Mouse (Mus musculus) brain, adult 2 months (tissue): ENCODE data around the gene Slc9a5.

Experiments used
- DNase-seq: peaks from one replicate; pipeline ENCODE4 v3.0.0; 2011; ENCODE audit warnings: low read depth, low spot score

Gene Slc9a5

DNA sequence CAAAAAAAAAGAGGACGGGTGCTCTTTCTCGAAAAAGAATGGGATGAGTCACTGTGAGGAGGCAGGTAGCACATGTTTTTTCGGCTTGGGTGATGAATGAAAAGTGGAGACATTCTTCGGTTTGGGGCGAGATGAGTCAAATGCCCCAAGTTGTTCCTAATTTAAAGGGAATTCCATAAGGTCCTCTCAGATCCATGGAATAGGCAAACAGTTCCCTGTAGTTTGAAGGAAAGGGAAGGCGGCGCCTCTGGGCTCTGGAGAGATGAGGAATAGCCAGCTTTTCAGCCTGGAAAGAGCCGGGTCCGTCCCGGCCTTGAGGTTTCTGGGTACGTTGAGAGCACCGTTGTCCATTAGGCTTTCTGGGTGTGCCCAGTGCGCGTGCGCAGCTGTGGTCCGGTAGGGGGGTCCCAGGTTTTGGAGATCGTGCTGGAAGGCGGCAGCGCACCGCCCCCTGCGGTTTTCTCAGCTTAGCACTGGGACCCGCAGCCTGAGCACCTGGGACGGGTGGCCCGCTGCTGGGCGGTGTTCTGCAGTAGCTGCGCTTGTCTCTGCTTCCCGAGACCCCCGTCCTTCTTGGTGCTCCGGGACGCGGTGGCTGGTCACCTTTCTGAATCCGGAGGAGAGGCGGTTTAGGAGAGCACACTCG is at the start of gene Slc9a5:
Slc9a5 (plus strand) TSS at position 394 of the 646 bp plus-strand sequence.
- DNase-seq = peak; percentile 73

DNA sequence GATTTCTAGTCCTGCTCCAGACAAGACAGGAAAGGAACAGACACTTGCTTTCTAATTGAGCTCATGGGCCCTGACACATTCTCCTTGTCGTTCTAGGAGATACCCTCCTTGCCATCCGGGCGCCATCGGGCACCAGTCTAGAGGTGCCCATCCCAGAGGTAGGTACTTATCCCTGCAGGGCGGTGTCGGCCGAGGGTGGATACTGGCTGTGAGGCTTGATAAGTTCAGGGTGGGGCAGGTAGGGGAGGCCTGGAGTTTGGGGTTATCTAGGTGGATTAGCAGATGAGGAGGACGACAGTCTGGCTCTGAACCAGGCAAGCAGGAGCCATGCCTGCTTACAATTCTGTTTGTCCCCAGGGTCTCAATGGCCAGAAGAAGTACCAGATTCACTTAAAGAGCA is 48.7 kb upstream of the Slc9a5 start:
- DNase-seq = no peak

DNA sequence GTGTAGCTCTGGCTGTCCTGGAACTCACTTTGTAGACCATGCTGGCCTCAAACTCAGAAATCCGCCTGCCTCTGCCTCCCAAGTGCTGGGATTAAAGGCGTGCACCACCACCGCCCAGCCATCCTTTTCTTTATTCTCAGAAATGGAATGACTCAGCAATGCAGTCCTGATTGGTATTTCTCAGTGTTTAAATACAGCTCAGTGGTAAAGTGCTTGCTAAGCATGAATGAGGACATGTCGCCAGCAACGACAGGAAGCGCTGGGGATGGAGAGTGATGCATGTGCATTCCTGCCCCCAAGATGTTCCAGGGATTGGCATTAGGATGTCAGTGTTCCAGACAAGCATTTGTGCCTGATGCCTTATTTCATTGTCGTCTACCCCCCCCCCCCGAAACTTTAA is 45.2 kb upstream of the Slc9a5 start:
- peak; percentile 61 for DNase-seq

DNA sequence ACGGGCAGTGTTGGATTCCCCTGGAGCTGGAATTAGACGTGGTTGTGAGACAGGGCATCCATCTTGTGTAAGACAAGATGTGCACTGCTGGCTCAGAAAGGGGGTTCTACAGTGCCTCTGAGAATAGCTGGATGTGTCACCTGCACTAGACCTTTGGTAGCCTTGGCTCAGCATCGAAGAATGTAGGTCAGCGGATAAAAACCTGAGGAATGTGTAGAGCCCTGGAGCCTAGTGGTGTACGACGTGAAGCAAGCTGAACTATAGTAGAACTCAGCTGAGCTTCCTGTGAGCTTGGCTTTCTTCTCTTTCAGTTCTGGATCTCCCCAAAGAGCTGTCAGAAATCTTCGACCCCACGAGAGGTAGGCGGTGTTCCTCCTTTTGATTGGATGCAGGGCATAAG is 44.8 kb upstream of the Slc9a5 start:
- peak; percentile 22 for DNase-seq

DNA sequence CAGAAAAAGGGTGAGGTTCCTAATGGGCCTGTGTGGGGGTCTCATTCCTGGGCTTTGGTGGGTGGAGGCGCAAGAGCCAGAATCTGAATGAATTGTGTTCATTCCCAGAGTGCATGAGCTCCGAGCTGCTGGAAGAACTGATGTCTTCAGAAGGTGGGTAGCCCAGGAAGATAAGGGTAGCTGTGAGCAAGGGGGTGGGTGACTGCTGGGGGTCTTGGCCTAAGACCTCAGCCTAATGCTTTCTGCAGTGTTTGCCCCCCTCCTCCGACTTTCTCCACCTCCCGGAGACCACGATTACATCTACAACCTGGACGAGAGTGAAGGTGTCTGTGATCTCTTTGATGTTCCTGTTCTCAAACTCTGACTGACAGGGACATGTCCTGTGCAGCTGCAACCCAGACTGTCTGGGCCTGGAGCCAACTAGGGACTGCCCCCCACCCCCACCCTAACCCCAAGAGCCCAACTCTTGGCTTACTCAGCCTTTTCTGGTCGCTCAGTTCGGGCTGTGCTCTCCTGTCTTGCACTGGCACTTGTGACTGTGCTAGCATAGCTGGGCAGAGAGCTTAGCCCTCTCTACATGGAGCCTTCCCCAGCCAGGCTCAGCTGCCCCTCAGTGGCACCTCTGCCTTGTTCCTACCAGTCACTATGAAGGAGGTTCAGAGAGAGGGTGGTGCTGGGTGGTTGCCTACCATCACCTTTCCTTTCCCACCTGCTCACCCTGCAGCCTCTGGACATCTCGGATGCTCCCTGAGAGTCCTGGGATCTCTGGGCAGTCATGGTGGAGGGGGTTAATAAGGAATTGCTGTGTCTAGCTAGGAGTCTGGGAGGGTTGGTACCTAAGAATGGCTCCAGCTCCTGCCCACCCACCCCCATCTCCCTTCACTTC is 44.1 kb upstream of the Slc9a5 start:
- peak; percentile 58 for DNase-seq

DNA sequence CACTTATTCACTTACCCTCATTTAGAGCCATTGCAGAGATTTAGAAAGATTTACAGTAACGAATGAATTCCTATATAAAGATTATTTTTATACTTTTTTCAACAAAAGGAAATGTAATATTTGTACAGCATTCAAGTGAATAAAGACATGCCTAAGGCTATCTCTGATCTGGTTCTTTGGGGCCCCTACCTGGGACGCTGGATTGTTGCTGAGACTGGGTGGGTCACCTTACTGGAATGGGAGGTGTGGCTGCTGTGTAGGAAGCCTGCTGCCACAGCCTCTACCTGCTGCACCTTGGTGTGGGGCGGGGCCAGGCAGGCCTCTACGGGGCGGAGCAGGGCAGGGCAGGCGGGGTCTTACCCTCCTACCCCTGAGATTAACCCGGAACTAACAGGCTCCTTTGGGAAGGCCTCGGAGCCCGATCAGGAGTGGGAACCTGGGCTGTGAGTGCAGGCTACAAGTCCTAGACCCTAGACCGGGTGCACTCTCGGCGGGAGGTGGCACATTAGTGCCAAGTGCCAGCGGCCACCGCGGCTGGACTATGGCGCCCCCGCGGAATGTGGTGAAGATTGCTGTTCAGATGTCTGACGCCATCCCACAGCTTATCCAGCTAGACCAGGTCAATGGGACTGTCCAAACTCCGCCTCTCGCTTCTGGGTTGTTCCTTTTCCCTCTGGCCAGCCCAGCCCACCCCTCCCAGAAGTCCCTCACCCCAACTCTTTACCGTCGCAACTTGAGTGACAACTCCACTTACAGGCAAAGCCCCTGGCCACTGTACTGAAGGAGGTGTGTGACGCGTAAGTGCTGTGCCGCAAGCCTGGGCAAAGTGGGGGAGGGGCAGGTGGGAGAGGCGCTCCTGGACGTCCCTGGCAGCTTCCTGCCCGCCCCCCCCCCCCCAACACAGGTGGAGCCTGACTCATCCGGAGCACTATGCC is 43.2 kb upstream of the Slc9a5 start, which contains the start of gene Elmo3:
Elmo3 (plus strand) TSS at position 391 of the 935 bp plus-strand sequence.
- DNase-seq = peak; percentile 76

DNA sequence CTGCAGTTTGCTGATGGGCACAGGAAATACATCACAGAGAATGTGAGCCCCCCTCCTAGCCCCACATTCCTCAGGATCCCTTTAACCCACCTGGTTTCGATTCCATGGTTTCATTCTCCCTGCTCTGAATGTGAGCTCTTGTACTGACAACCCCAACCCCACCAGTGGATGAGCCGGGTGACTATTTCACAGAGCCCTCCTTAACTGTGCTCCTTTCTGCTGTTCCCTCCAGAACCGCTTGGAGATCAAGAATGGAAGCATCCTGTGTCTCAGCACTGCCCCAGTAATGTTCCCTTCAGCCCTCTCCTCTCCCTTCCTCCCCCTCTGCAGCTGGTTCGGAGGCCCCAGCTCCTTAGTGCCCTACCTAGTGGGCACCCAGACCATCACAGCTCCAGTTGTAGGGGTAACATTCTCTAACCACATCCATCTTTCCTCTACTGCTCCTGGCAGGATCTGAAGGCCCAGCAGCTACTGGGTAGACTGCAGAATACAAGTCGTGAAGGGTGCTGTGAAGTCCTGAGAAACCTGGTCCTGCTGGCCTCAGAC is 42.4 kb upstream of the Slc9a5 start:
- peak; percentile 64 for DNase-seq

DNA sequence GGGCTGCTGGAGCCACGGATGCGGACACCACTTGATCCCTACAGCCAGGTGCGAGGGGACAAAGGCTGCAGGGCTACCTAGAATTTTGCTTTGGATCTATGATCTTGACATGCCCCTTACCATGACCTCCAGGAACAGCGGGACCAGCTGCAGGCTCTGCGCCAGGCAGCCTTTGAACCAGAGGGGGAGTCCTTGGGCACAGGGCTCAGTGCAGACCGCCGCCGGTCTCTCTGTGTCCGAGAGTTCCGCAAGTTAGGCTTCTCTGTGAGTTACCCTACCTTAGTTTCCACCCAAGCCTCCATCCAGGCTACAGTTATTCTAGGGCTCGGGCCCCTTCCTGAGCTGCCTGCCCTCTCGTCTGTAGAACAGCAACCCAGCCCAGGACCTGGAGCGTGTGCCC is 41.0 kb upstream of the Slc9a5 start:
- no peak for DNase-seq

DNA sequence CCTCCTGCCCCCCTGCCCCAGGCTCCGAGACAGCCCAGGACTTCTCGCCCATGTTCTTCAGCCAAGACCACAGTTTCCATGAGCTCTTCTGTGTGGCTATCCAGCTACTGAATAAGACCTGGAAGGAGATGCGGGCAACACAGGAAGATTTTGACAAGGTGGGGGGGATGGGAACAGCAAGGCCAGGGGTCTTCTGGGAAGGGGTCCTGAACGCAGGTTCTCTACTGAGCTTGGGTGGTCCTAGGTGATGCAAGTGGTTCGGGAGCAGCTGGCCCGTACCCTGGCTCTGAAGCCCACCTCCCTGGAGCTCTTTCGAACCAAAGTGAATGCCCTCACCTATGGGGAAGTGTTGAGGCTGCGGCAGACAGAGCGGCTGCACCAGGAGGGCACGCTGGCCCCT is 40.2 kb upstream of the Slc9a5 start:
- no peak for DNase-seq

DNA sequence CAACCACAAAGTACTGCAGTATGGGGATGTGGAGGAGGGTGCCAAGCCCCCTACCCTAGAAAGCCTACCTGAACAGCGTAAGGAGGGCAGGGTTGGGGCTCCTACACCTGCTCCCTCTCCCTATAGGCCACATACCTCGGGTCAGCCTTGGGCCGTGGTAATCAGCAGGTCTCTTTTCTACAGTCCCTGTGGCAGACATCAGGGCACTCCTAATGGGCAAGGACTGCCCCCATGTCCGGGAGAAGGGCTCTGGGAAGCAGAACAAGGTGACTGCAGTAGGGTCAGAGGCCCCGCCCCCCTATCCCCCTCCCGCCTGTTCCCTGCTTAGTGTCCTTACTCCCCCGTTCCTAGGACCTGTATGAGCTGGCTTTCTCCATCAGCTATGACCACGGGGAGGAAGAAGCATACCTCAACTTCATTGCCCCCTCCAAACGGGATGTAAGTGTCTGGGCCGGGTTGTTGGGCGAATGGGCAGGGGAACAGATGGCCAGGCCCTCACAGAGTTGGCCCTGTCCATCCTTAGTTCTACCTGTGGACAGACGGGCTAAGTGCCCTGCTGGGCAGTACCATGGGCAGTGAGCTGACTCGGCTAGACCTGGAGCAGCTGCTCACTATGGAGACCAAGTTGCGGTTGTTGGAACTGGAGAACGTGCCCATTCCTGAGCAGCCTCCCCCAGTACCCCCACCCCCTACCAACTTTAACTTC is 39.3 kb upstream of the Slc9a5 start:
- DNase-seq = peak; percentile 97

DNA sequence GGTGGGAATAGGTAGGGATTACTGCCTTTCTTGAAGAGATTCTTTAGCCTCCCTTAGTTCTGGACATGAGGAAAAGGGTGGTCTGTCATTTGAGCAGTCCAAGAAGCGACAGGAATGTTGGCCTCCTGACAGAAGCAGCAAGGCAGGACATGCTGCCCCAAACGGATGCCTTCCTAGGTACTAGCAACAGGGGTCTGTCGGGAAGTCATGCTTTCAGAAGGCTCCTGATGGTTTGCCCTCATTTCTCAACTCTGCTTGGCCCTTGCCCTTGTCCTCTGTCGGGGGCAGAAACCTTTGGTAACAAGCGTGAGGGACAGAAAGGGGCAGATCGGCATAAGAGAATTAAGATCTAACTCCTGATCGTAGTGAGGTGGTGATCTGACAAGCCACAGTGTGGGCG is 38.5 kb upstream of the Slc9a5 start:
- no peak for DNase-seq

DNA sequence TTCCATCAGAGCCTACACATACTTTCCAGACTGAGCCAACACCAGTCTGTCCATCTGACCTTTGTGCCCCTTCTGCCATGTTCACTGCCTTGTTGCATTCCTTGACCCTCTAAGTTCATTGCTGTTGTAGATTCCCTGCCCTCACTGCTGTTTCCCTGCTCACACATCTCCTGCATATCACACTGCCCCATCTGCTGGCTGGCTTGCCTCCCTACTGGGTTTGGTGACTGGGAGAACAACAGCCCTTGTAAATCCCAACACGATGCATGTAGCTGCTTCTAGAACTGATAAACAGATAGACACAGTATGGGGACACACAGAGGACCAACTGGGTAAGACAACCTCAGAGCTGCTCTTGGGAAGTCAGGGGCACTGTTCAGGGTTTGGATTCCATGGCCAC is 36.9 kb upstream of the Slc9a5 start:
- no peak for DNase-seq

DNA sequence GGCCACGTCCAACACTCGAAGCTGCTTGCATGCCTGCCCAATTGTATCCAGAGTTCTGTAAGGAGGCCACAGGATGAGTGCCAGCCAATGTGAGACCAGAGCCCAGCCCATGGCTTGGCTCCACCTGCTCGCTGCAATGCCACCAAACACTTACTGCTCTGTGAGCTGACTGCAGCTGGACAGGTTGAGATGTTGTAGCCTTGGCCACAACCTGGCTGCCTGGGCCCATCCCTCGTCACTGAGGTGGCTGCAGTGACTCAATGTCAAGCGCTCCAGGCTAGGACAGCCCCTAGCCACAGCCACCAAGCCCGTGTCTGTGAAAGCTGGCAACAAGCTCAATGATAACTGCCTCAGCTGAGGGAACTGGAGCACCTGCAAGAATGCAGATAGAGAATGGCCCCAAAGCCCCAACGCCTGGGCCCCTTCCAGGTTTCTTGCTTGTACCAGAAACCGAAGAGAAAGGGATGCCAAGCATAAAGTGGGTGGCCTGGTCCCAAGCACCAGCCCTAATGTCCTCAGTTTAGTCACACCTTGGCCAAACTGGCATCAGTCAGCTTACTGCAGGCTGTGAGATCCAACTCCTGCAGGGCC is 35.7 kb upstream of the Slc9a5 start:
- DNase-seq = no peak

DNA sequence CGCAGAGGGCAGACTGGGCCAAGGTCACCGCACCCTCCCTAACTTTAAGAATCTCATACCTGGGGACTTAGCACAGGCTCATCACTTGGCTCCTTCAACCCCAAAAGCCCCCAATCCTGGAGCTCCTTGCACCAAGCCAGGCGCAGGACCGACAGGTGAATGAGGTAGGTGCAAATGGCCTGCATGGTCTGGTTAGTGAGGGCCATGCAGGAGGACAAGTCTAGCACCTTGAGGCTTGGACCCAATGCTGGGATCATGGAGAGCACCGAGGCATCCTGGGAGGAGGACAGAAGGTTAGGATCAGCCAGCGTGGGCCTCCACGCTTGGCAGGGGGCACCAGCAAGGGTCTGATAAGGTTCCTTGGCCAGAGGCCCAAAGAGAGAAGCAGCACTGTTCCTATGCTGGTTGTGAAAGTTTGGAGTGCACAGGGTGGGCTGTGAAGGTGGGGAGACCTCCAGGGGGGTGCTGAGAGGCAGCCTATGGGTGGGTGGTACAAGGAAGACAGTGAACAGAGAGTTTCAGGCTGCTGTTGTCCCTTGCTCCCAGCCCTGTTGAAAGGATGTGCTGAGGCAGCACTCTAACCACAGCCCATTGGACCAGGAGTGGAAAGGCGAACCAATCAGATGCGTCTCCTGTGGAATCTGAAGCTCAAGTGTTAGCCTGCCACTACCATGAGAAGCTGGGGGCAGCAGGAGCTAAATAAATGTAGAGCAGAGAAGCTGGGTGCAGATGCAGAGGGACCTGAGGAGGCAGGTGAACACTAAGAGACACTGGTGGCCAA is 34.8 kb upstream of the Slc9a5 start:
- no peak for DNase-seq

DNA sequence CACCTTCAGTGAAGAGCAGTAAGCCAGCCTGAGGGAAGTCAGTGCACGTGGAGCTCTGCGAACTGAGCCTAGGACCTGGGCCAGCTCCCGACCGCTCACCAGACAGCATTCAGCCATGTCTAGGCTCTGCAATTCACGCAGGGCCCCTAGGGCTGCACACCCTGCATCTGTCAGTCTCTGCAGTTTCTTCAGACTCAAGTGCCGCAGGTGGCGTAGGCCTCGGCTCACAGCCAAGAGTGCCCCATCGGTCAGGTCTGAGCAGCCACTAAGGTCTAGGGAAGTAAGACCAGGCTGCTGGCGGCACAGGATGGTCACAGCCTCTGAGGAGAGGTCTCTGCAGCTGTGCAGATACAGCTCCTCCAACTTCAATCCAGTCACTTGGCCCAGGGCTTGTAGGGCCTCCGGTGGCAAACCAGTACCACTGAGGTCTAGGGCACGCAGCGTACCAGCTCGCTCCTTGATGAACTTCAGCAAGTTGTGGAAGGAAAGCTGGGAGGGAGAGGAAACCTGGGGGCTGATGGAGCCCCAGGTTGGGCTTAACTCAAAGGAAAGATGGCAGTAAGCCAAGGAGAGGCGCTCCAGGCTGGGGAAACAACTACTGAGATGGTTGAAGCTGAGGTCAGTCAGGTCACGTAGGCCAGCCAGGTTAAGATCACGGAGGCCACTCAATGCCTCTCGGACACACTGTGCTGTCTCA is 33.4 kb upstream of the Slc9a5 start:
- DNase-seq = no peak

DNA sequence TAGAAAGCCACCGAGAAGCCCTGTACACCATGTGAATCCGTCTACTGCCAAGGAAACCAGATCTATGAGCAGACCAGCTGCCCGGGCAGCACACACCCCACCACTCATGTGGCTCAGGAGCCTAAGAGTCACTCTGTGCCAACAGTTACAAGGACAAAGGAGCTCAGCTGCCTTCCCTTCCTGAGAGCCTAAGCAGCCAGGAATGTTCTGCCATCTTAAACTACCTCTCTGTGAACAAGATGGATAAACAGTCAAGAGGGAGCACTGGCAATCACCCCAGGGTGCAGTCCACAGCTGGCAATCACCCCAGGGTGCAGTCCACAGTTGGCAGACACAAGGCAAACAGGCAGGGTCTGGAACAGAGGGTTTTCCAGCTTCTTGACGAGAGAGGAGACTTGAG is 30.7 kb upstream of the Slc9a5 start:
- no peak for DNase-seq

DNA sequence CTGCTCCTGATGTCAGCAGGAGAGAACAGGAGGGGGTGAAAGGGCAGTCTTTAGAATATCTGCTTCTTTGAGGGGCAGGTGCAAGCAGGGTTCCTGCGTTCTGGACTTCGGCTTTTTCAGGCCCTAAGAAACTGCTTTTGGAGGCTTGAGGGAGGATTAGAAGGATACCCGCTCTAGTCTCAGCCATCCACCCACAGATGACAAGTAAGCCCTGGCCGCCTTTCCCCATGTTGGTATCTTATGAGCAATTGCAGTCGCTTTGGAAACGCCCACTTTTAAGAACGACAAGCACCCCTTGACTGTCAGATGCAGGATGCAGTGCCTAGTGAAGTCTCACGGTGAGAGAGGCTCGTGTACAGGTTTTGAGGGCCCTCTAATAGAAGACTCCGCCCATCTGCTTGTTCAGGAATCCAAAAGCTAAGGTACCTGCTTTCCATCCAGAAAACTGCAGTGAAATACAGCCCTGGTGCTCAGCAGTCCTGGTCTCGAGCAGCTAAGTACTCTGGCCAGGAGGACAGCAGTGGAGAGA is 29.9 kb upstream of the Slc9a5 start:
- DNase-seq = peak; percentile 51

DNA sequence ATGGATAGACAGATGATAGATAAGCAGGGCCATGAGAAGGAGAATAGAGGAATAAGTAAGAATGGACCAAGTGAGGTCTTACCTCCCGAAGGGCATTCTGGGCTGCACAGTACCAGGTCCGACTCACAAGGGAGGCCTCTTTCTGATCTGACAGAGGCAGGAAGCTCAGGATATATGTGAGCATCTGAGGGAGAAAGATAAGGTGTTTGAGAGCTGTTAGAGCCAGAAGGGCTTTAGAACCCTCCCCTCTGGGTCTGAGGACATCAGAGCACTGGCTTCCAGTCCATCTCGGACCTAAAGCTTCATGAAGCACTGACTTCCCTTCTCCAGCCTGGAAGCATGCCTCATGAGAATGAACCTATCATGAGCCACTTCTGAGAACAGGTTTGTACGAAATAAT is 25.5 kb upstream of the Slc9a5 start:
- no peak for DNase-seq

DNA sequence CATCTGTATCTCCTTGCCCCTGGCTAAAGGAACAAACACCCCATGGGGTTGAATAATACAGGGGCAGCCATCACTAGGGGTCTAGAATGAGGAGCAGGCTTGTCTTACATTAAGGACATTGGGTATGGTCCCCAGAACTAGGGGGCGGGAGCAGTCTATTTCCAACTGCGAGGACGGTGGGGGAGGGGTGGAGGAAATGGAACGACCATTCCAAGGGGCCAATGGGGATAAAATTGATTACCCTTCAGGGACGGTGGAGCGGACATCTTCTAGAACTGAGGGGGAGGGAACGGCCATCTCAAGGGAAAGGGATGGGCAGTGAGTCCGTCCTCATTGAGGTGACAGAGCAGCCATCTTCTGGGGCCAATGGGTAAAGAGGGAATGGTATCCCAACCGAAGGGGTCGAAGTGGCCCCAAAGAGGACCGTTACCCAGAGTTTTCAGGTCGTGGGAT is 23.0 kb upstream of the Slc9a5 start:
- DNase-seq = no peak
